Mouse (Mus musculus) heart, postnatal 10 days (tissue): ENCODE measurements at regions not wholly inside any gene's neighbourhood (a gene's known extent, or its start where the extent isn't known, plus 50 kb on each side); places are given as distances from the start of the nearest gene placed in this dataset.
A peak's percentile ranks its signal among the peaks of the same experiment; 100 is the strongest.

Experiments
- DNase-seq, 2 experiments: peaks; one replicate each; pipeline ENCODE4 v3.0.0; 2021
- intact Hi-C: fragments of 180-260 bp; cut with DNase I; formaldehyde crosslinking; loops from one replicate; pipeline ENCODE4 v1.15.1; 2025

DNA sequence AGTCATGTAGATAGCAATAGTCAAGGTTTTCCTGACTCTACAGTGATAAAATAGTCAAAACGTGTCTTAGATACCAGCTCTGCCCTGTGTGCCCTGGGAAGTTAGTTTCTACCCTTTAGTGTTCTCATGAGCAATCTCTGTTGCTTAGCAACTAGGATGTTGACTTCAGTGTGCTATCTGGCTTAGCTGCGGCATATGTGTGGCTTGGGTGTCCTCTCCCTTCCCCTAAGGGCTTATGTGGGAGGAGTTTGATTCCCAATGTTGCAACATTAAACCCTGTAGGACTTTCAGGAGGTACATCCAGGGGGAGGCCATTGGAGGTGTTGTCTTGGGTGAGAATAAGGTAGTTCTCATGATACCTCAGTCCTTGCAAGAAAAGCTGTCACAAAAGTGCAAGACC lies 229.9 kb downstream of the Gm10260 start:
- peak in 1 of 2 experiments; percentile 39 for DNase-seq
- intact Hi-C loops: no loop called here

DNA sequence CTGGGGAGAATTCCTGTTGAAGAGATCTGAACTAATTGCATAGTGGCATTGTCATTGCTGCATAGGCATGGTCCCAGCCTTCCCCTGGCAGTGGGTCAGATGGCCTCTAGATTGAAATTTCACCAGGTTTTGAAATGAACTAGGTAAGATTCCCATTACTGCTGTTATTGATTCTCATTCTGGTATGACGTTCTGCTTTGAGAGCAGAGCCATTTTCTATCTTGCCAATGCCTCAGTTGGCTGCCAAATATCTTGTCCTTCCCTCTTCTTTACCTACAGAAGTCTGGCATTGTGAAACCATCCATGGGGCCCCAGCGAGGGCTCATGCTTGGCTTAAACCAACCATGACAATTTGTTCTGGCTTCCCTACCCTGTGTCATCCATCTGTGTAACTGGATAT lies 232.5 kb downstream of the Gm10260 start:
- intact Hi-C loops: no loop called here
- DNase-seq: no peak

GRCm38 (mm10) chr13:97524847-97525434 lies 235.5 kb downstream of the Gm10260 start:
- intact Hi-C loops: no loop called here
- DNase-seq: no peak

DNA sequence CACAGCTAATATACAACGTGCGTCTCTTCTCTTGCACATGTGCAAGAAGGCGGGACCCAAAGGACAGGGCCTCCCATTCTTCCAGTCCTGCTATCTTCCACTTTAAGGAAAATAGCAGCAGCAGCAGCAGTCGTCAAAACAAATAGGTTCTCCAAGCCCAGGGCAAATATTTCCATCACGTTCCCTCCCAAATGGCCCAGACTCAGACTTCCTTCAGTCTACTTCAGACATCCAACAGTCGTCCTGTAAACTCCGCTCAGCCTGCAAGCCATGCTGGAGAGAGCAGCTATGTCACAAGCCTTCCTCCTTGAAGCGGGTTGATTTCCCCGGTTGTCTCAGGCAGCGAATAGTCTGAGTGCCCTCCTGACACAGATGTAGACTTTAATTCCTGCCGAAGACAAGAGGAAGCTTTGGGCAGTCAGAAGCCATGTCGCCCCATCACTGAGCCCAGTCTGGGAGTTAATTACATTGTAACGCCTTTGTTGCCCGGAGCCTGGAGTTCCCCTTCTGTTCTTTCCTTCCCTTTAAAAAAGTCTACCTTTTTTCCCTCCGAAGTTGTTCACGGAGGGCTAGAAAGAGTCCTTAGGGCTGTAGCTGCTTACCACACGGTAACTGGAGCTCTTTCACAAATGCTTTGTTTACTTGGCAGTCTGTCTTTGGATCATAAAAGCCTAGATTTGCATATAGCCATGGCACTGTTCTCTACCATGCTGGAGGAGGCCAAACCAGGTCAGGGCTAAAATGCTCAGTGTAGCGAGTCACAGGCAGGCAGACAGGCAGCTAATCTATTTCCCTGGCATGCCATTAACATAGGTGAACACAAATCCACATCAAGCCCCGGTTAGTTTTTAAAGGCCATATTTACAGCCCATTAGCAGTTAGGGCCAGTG lies 236.7 kb downstream of the Gm10260 start:
- intact Hi-C loops: no loop called here
- DNase-seq: peak; percentile 24 to 29

GRCm38 (mm10) chr13:97520988-97521547 lies 239.4 kb downstream of the Gm10260 start:
- no peak for DNase-seq
- intact Hi-C loops: no loop called here

GRCm38 (mm10) chr13:97516731-97517130 lies 243.7 kb downstream of the Gm10260 start:
- DNase-seq: no peak

GRCm38 (mm10) chr13:97514421-97515066 lies 245.9 kb downstream of the Gm10260 start:
- DNase-seq: no peak
- intact Hi-C loops: no loop called here

More at GRCm38 (mm10) chr13:97516731-97517130, 243.7 kb downstream of the Gm10260 start:
- intact Hi-C loops: no loop called here

GRCm38 (mm10) chr13:97512521-97512920 lies 247.9 kb downstream of the Gm10260 start:
- intact Hi-C loops: no loop called here

DNA sequence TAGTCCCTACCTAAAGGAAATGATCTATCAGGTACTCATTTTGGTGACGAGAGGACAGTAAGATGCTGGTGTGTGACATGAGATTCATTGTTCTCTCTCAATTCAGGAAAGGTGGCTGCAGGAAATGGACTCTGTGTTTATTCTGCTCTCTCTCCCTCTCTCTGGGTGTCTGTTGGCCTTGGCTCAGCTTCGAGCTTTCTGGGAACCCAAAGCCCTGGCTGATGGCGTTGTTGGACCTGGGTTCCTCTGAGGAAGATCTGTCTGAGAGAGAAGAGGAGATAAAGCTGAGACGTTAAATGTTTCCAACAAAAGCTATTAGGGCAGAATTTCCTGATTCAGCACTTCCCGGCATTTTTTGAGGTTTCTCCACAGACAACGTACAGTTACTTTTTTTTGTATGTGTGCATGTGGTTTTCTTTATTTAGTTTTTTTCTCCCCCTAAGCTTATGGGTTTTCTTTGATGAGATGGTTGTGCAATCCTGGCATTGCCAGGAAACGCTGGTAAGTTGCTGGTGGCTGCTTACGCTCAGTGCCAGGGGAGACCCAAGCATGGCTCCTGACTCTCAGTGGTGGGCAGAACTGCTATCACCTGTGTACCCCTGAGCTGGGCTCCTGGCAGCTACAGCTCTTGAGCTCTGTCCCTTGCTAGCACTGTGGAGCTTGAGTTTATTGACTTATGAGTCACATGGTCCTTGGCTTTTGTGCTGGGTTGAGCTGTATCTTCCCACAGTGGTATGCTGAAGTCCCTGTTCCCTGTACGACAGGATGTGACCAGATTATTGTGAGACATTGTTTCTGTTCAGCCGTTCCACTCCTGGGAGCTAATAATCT lies 249.8 kb downstream of the Gm10260 start:
- intact Hi-C loops: no loop called here
- DNase-seq: peak; percentile 18 to 31

More at GRCm38 (mm10) chr13:97512521-97512920, 247.9 kb downstream of the Gm10260 start:
- no peak for DNase-seq

- intact Hi-C loops: no loop called here
- no peak for DNase-seq
Measured at GRCm38 (mm10) chr13:97504949-97505348, 255.5 kb downstream of the Gm10260 start.

DNA sequence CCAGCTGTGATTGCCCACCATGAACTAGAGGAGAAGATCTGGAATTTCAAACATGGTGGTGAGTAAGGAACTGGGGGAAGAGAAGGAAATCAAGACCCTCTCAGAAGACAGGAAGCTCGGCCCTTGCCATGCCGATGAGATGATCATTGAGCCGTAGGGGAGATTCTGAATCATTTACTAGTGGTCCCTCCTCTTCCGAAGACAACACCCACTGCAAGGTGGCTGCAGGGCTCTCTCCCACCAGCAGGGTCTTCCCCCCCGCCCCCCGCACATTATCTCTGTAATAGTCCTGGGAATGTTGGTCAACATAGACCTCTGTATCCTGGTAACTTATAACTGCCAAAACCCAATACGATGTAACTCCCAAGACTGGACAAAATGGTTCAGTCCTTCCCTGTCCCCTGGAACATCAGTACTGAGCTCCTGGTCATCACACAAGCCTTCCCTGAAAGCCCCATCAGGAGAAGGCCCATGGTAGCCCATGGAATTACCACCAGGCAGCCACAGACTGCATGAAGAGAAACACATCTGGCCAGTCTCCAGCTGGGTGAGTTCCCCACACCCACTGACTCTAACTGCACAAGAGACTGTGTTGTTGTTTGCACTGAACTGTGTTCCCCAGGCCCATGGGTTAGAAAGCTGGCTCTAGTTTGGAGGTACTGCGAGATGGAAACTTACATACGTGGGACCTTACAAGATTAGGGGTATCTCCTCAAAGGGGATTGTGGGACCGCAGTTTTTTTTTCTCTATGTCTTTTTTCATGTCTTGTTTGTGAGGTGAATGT lies 256.3 kb downstream of the Gm10260 start:
- intact Hi-C loops: no loop called here

GRCm38 (mm10) chr13:97503391-97503790 lies 257.0 kb downstream of the Gm10260 start:
- intact Hi-C loops: no loop called here
- no peak for DNase-seq

More for the DNA sequence above, 256.3 kb downstream of the Gm10260 start:
- peak; percentile 23 to 28 for DNase-seq

GRCm38 (mm10) chr13:97500155-97500554 lies 259.2 kb downstream of the Enc1 start:
- intact Hi-C loops: no loop called here
- DNase-seq: no peak

DNA sequence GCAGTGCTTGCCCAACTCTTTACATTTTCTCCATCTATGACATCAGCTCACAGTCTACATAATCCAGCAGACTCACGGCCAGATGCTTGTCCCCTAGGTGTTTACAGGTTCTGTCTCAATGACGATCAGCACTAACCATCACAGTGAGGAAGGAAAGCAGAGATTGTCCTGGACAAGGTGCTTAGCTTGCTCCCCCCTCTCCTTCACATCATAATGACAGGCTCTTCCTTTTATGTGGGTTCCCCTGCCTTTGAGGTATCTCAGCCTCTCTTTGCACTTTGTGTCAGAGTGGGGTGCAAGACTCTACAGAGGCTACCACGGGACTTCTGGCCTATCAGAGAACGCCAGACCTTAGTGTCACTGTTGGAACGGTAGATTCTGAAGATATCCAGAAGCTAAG lies 258.1 kb downstream of the Enc1 start:
- DNase-seq: no peak
- intact Hi-C loops: no loop called here

GRCm38 (mm10) chr13:97497928-97498327 lies 257.0 kb downstream of the Enc1 start:
- intact Hi-C loops: no loop called here
- DNase-seq: peak in 1 of 2 experiments; percentile 20

DNA sequence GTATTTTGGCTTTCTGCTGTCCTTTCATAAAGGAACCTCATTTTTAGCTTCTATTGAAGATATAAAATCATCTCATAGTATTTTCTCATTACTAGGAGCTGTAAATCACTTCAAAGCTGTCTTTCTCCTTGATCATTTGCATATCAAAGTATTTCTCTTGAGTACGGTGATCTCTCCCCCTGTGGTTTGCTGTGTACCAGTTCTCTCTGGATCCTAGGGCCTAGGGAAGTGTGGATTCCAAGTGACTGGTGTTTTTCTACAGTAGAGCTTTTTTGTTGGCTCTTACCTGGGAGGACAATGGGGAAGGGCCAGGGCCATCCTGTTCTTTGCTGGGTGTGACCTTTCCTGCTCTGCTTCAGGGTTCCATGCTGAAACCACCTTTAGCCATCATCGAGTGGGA lies 253.9 kb downstream of the Enc1 start:
- intact Hi-C loops: no loop called here
- no peak for DNase-seq

DNA sequence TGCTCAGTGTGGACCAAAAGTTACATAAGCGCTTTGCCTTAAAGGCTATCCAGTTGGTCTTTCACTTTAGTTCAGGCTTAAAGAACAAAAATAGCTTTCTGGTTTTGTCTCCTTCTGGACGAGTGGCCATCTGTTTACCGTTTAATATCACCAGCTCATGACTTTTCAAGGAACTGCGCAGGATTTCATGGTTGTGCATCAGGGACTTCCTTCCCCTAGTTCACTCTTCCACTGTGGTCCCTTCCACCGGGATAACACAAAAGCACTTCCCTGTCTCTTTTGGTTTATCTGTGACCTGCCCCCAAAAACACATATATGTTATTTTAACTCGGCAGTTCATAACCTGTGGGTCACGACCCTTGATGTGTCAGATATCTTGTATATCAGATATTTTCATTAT lies 252.9 kb downstream of the Enc1 start:
- intact Hi-C loops: no loop called here
- no peak for DNase-seq

DNA sequence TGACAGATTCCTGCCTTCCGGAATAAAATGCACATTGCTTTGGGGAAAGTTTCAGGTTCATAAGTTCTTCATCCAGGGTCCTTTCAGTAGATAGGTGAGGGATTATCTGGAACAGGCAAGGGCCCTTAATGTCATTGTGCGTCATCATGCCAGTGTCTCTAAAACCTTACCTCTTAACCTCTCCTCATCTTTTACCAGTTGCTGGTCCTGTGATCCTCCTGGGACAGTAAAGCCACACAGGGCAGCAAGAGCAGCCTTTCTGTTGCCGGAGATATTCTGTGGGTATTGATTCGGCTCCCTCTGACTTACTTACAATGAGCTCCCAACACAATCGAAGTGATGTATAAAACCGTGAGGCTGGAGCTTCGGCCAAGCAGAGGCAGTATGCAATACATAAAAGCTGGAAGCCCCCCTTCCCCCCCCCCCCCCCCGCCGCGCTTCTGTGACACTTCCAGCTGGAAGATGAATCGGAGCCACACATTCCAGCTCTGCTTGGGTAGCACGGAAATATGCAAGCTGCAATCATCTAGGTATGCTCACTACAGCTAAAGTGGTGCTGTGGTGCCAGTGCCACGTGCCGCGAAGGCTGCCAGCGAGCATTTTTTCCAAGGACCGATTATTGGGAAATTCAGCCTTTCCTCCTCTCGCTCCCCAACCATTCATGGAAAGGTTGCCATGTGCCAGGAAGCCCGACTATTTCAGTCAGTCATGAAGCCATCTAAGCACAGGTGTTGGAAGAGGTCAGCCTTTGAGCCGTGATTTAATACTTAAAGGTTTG lies 252.2 kb downstream of the Enc1 start:
- intact Hi-C loops: no loop called here
- DNase-seq: no peak
